17 mouse cellular contexts compared by ENCODE assay signal in the genomic region with DNA sequence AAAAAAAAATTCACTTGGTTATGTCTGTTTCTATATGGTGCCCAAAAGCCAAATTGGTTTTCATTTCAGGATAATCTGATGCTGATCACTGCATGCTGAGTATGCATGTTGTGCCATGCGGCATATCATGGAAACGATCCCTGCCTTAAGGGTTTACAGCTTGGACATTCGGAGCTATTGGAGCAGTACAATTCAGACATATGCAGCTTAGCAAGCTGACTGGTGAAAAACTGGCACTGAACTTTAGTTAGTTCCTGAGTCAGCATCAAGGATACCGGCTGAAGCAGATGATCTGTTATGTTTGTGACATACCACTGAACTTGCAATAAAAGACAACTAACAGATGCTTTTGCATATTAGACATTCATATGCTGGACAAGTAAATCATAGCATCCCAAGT.
"Had no signal": no experiment of that assay in that cellular context is flagged by ENCODE, and none has a peak within 500 bp of the region (broad histone marks: within the 10 kb centered on the region; RNA-seq: fewer than 3 reads in every experiment).

No protein-coding gene starts in this region.

- ATAC-seq: lung, postnatal 0 days; midbrain, embryonic 15.5 days had no signal

- DNase-seq: kidney, adult 2 months; kidney, postnatal 14 days; left cerebral cortex, postnatal 4 days; lung, adult 2 months; lung, postnatal 36 days; retina, postnatal 1 day; right cerebral cortex, postnatal 4 days; spleen, adult 18-20 months; thymus, adult 2 months; thymus, postnatal 25 days had no signal

- H3K27me3 ChIP-seq: kidney, embryonic 15.5 days; limb, embryonic 13.5 days; midbrain, embryonic 15.5 days; neural tube, embryonic 13.5 days had no signal

- H3K27ac ChIP-seq: kidney, embryonic 15.5 days; limb, embryonic 13.5 days; liver, embryonic 14.5 days; midbrain, embryonic 15.5 days; neural tube, embryonic 13.5 days had no signal

- H3K36me3 ChIP-seq: kidney, embryonic 15.5 days; limb, embryonic 13.5 days; midbrain, embryonic 15.5 days; neural tube, embryonic 13.5 days had no signal

- H3K9me3 ChIP-seq: kidney, embryonic 15.5 days; limb, embryonic 13.5 days; midbrain, embryonic 15.5 days; neural tube, embryonic 13.5 days had no signal

- H3K9ac ChIP-seq: kidney, embryonic 15.5 days; limb, embryonic 13.5 days; liver, embryonic 14.5 days; midbrain, embryonic 15.5 days; neural tube, embryonic 13.5 days had no signal

- H3K4me3 ChIP-seq: kidney, embryonic 15.5 days; limb, embryonic 13.5 days; midbrain, embryonic 15.5 days; neural tube, embryonic 13.5 days had no signal

- H3K4me1 ChIP-seq: kidney, embryonic 15.5 days; limb, embryonic 13.5 days; midbrain, embryonic 15.5 days; neural tube, embryonic 13.5 days had no signal

- H3K4me2 ChIP-seq: kidney, embryonic 15.5 days; limb, embryonic 13.5 days; midbrain, embryonic 11.5 days; midbrain, embryonic 15.5 days; neural tube, embryonic 13.5 days had no signal
